Mouse (Mus musculus): ENCODE data around the gene Stx11. TPM values are rescaled to one million over a fixed set of nuclear protein-coding genes. Genes with fewer than 3 reads are reported as not detected.
A peak's percentile ranks its signal among the peaks of the same experiment; 100 is the strongest.

The Stx11 gene
- polyA plus RNA-seq, 1 experiment from 2014 or later = 1.3 TPM

GRCm38 (mm10) chr10:12922077-12922573, 42.0 kb downstream of the Stx11 start:
- no peak for DNase-seq (ENCODE audit: low spot score)
- 2% methylated on average over 13 of the region's 13 CpGs for WGBS
- no peaks in the 10 kb centered on the region; the same call in 1 of the 2 replicates for H3K9me3 ChIP-seq (replicated peaks)
- H3K4me3 ChIP-seq = peak overlapping the region; percentile 68
- H3K27ac ChIP-seq (replicated peaks) = peak overlapping the region; percentile 93
- no peaks in the 10 kb centered on the region for H3K27me3 ChIP-seq (ENCODE audit: low read depth, poor library complexity, severe bottlenecking)
- no peaks in the 10 kb centered on the region for H3K36me3 ChIP-seq
- H3K4me1 ChIP-seq = peaks cover 15% of the 10 kb centered on the region

- Histone ChIP-seq H3K4me3 (peak overlapping the region; percentile 68), H3K27ac (replicated peaks) (no peak overlapping the region), H3K4me1 (peaks cover 15% of the 10 kb centered on the region), H3K9me3 (replicated peaks) (no peaks in the 10 kb centered on the region; the same call in 1 of the 2 replicates), H3K36me3 (no peaks in the 10 kb centered on the region), H3K27me3 (ENCODE audit: low read depth, poor library complexity, severe bottlenecking) (no peaks in the 10 kb centered on the region)
- WGBS = 56% methylated on average over 11 of the region's 11 CpGs
- DNase-seq (ENCODE audit: low spot score) = no peak
Measured at GRCm38 (mm10) chr10:12921551-12922040, 42.5 kb downstream of the Stx11 start.

- 39% methylated on average over 5 of the region's 5 CpGs for WGBS
- H3K4me1 ChIP-seq = peaks cover 21% of the 10 kb centered on the region
- DNase-seq (ENCODE audit: low spot score) = no peak
- no peaks in the 10 kb centered on the region for H3K9me3 ChIP-seq (replicated peaks)
- no peak overlapping the region for H3K4me3 ChIP-seq
- 0 out of 2 replicates have a peak overlapping the region, but pooled peaks have one; percentile 42 for H3K27ac ChIP-seq (replicated peaks)
- H3K36me3 ChIP-seq = no peaks in the 10 kb centered on the region
- no peaks in the 10 kb centered on the region for H3K27me3 ChIP-seq (ENCODE audit: low read depth, poor library complexity, severe bottlenecking)
Measured at GRCm38 (mm10) chr10:12919287-12919686, 44.8 kb downstream of the Stx11 start.

GRCm38 (mm10) chr10:12917626-12918025, 46.5 kb downstream of the Stx11 start:
- no peak overlapping the region for H3K27ac ChIP-seq (replicated peaks)
- H3K4me1 ChIP-seq = peaks cover 13% of the 10 kb centered on the region; the same call in 1 of the 2 replicates
- WGBS = 33% methylated on average over 1 of the region's 1 CpGs
- no peak for DNase-seq (ENCODE audit: low spot score)
- no peaks in the 10 kb centered on the region for H3K36me3 ChIP-seq
- H3K9me3 ChIP-seq (replicated peaks) = no peaks in the 10 kb centered on the region
- H3K27me3 ChIP-seq (ENCODE audit: low read depth, poor library complexity, severe bottlenecking) = no peaks in the 10 kb centered on the region
- H3K4me3 ChIP-seq = no peak overlapping the region

- H3K4me3 ChIP-seq = no peak overlapping the region
- H3K27ac ChIP-seq (replicated peaks) = no peak overlapping the region
- no peaks in the 10 kb centered on the region for H3K9me3 ChIP-seq (replicated peaks)
- peaks cover 20% of the 10 kb centered on the region for H3K4me1 ChIP-seq
- H3K36me3 ChIP-seq = no peaks in the 10 kb centered on the region
- H3K27me3 ChIP-seq (ENCODE audit: low read depth, poor library complexity, severe bottlenecking) = no peaks in the 10 kb centered on the region
- DNase-seq (ENCODE audit: low spot score) = no peak
- WGBS = 87% methylated on average over 6 of the region's 6 CpGs
Measured at GRCm38 (mm10) chr10:12916376-12916775, 47.7 kb downstream of the Stx11 start.

- H3K4me3 ChIP-seq = no peak overlapping the region
- 71% methylated on average over 7 of the region's 7 CpGs for WGBS
- H3K27me3 ChIP-seq (ENCODE audit: low read depth, poor library complexity, severe bottlenecking) = no peaks in the 10 kb centered on the region
- no peaks in the 10 kb centered on the region for H3K9me3 ChIP-seq (replicated peaks)
- no peak overlapping the region for H3K27ac ChIP-seq (replicated peaks)
- DNase-seq (ENCODE audit: low spot score) = no peak
- no peaks in the 10 kb centered on the region for H3K36me3 ChIP-seq
- H3K4me1 ChIP-seq = peaks cover 20% of the 10 kb centered on the region
Measured at GRCm38 (mm10) chr10:12915826-12916225, 48.3 kb downstream of the Stx11 start.

GRCm38 (mm10) chr10:12914203-12914602, 49.9 kb downstream of the Stx11 start:
- Histone ChIP-seq H3K27me3 (ENCODE audit: low read depth, poor library complexity, severe bottlenecking) (no peaks in the 10 kb centered on the region), H3K27ac (replicated peaks) (no peak overlapping the region)
- WGBS = 100% methylated on average over 1 of the region's 1 CpGs

GRCm38 (mm10) chr10:12911981-12912530, 52.0 kb downstream of the Stx11 start:
- WGBS = 78% methylated on average over 11 of the region's 11 CpGs
- no peak for DNase-seq (ENCODE audit: low spot score)
- H3K4me1 ChIP-seq = peaks cover 13% of the 10 kb centered on the region
- no peaks in the 10 kb centered on the region for H3K36me3 ChIP-seq
- no peaks in the 10 kb centered on the region for H3K27me3 ChIP-seq (ENCODE audit: low read depth, poor library complexity, severe bottlenecking)
- H3K9me3 ChIP-seq (replicated peaks) = no peaks in the 10 kb centered on the region
- H3K4me3 ChIP-seq = no peak overlapping the region
- H3K27ac ChIP-seq (replicated peaks) = 0 out of 2 replicates have a peak overlapping the region, but pooled peaks have one; percentile 42

More at GRCm38 (mm10) chr10:12914203-12914602, 49.9 kb downstream of the Stx11 start:
- DNase-seq (ENCODE audit: low spot score) = no peak
- Histone ChIP-seq H3K9me3 (replicated peaks) (no peaks in the 10 kb centered on the region), H3K36me3 (no peaks in the 10 kb centered on the region), H3K4me3 (no peak overlapping the region), H3K4me1 (peaks cover 18% of the 10 kb centered on the region)

- no peak overlapping the region for H3K4me3 ChIP-seq
- WGBS = 95% methylated on average over 13 of the region's 13 CpGs
- no peak for DNase-seq (ENCODE audit: low spot score)
- no peaks in the 10 kb centered on the region for H3K27me3 ChIP-seq (ENCODE audit: low read depth, poor library complexity, severe bottlenecking)
- H3K36me3 ChIP-seq = no peaks in the 10 kb centered on the region
- H3K9me3 ChIP-seq (replicated peaks) = no peaks in the 10 kb centered on the region
- H3K27ac ChIP-seq (replicated peaks) = no peak overlapping the region
- peaks cover 13% of the 10 kb centered on the region for H3K4me1 ChIP-seq
Measured at GRCm38 (mm10) chr10:12911451-12911850, 52.6 kb downstream of the Stx11 start.

- no peak overlapping the region for H3K4me3 ChIP-seq
- 96% methylated on average over 2 of the region's 2 CpGs for WGBS
- no peaks in the 10 kb centered on the region for H3K27me3 ChIP-seq (ENCODE audit: low read depth, poor library complexity, severe bottlenecking)
- peaks cover 7% of the 10 kb centered on the region for H3K4me1 ChIP-seq
- H3K36me3 ChIP-seq = no peaks in the 10 kb centered on the region
- no peaks in the 10 kb centered on the region for H3K9me3 ChIP-seq (replicated peaks)
- H3K27ac ChIP-seq (replicated peaks) = no peak overlapping the region
- DNase-seq (ENCODE audit: low spot score) = no peak
Measured at GRCm38 (mm10) chr10:12909891-12910290, 54.2 kb downstream of the Stx11 start.

GRCm38 (mm10) chr10:12909179-12909578, 54.9 kb downstream of the Stx11 start:
- Histone ChIP-seq H3K4me1 (peaks cover 10% of the 10 kb centered on the region), H3K36me3 (no peaks in the 10 kb centered on the region), H3K27ac (replicated peaks) (no peak overlapping the region), H3K4me3 (no peak overlapping the region), H3K9me3 (replicated peaks) (no peaks in the 10 kb centered on the region), H3K27me3 (ENCODE audit: low read depth, poor library complexity, severe bottlenecking) (no peaks in the 10 kb centered on the region)
- 15% methylated on average over 1 of the region's 1 CpGs for WGBS
- DNase-seq (ENCODE audit: low spot score) = no peak

GRCm38 (mm10) chr10:12904140-12904528, 60.0 kb downstream of the Stx11 start:
- H3K4me3 ChIP-seq = no peak overlapping the region
- H3K36me3 ChIP-seq = no peaks in the 10 kb centered on the region
- DNase-seq (ENCODE audit: low spot score) = no peak
- H3K9me3 ChIP-seq (replicated peaks) = no peaks in the 10 kb centered on the region
- H3K4me1 ChIP-seq = peaks cover 3% of the 10 kb centered on the region; the same call in 1 of the 2 replicates
- 78% methylated on average over 5 of the region's 5 CpGs for WGBS
- no peak overlapping the region for H3K27ac ChIP-seq (replicated peaks)
- H3K27me3 ChIP-seq (ENCODE audit: low read depth, poor library complexity, severe bottlenecking) = no peaks in the 10 kb centered on the region

GRCm38 (mm10) chr10:12903440-12904139, 60.5 kb downstream of the Stx11 start:
- 95% methylated on average over 5 of the region's 5 CpGs for whole genome bisulfite sequencing
- Histone ChIP-seq H3K36me3 (no peaks in the 10 kb centered on the region), H3K4me1 (peaks cover 3% of the 10 kb centered on the region; the same call in 1 of the 2 replicates), H3K9me3 (replicated peaks) (no peaks in the 10 kb centered on the region), H3K4me3 (no peak overlapping the region), H3K27ac (replicated peaks) (no peak overlapping the region), H3K27me3 (ENCODE audit: low read depth, poor library complexity, severe bottlenecking) (no peaks in the 10 kb centered on the region)
- DNase-seq (ENCODE audit: low spot score) = no peak
